Mouse (Mus musculus): Measurements from ENCODE around the gene Fcgbp.
"Not testable (repeated sequence)": the region's sequence is repeated elsewhere in the genome, so short reads cannot be mapped to it uniquely, and the experiment has no call there.

Gene Fcgbp

DNA sequence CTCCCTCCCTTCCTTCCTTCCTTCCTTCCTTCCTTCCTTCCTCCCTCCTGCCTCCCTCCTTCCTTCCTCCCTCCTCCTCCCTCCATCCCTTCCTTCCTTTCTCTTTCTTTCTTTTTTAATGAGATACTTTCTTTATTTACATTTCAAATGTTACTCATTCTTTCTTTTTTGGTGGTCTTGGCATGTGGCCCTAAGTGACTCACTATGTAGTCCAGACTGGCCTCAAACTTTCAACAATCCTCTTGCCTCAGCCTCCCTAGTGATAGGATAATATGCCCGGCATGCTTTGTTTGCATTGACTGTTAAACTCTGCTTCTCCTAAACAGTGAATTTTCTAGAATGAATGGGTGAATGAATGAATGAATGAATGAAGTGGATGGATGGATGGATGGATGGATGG lies 78.8 kb downstream of the Fcgbp start:
- DNase-seq (ENCODE audit: low read depth, low spot score) = no peak

GRCm38 (mm10) chr7:28151584-28152221 lies 80.7 kb downstream of the Fcgbp start:
- DNase-seq (ENCODE audit: low read depth, low spot score) = peak; percentile 60

DNA sequence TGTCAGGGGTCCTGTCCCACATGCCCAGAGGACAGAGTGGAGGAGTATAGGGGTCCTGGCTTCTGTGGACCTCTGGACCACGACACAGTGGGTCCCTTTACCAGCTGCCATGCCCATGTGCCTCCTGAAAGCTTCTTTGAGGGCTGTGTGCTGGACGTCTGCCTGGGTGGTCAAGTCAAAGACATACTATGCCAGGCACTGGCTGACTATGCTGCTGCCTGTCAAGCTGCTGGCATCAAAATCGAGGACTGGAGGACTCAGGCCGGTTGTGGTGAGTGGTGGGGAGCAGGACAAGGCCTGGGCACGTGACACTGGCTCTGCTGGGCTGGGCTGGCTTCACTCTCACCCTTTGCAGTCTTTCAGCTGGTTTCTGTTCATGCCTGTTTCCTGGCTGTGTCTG lies 82.6 kb downstream of the Fcgbp start:
- not testable (repeated sequence) for DNase-seq (ENCODE audit: low read depth, low spot score)

GRCm38 (mm10) chr7:28159292-28159691 lies 88.3 kb downstream of the Fcgbp start:
- no peak for DNase-seq (ENCODE audit: low read depth, low spot score)

GRCm38 (mm10) chr7:28159893-28160292 lies 88.9 kb downstream of the Fcgbp start:
- DNase-seq (ENCODE audit: low read depth, low spot score) = no peak

GRCm38 (mm10) chr7:28161163-28161749 lies 90.2 kb downstream of the Fcgbp start:
- no peak for DNase-seq (ENCODE audit: low read depth, low spot score)

- no peak for DNase-seq (ENCODE audit: low read depth, low spot score)
Measured at GRCm38 (mm10) chr7:28165406-28165805, 94.4 kb downstream of the Fcgbp start.

- peak; percentile 83 for DNase-seq (ENCODE audit: low read depth, low spot score)
Measured at GRCm38 (mm10) chr7:28168320-28169115, 97.5 kb downstream of the Fcgbp start.

DNA sequence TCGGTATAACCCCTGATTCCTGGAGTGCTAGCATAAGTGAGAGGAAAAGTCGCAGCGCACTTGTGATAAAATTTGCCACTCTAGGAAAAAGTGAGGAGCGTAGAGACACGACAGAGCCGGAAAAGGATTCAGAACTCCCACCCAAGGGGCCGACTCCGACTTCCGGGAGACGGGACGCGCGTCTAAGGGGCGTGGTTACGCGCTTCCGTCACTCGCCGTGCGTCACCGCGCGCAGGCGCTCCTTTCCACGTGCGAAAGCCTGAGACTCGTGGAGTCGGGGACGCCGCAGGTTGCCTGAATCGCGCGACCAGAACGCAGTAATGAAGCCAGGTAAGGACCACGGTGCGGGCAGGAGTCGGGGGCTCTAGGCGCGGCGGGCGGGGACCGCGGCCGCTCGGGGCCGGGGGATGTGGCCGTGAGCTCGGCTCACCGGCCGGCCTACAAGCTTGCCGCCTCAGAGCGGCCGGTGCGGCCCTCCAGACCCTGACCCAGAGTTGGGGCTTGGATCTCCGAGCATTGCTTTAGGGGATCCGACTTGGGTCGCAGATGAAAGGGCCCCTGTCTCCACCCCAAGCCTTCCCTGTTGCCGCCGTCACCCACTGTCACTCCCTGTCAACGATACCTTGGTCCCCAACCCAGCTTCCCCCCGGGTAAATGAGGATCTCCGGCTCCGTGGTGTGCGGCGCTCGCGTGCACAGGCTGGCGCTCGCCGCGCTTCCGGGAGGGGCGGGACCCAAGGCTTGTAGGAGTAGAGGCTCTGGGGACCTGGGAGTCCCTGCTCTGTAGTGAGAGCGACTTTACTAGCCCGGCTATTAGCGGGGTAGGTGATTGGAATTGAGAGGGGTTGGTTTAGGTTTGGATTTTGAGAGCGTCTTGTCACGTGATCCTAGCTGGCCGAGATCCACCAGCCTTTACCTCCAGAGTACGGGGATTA lies 98.7 kb downstream of the Fcgbp start, which contains the start of gene Fbl:
Gene Fbl (plus strand): TSS at position 222 of the 934 bp plus-strand sequence.
- DNase-seq (ENCODE audit: low read depth, low spot score) = peak; percentile 97
